Mouse (Mus musculus): Measurements from ENCODE around the gene Slc3a1. TPM values are rescaled to one million over a fixed set of nuclear protein-coding genes. Genes with fewer than 3 reads are reported as not detected.

The Slc3a1 gene
- total RNA-seq, 4 experiments from 2014 or later, result not detected

GRCm38 (mm10) chr17:85088401-85088800 is 60.2 kb downstream of the Slc3a1 start:
- DNase-seq (ENCODE audit: low spot score in 2 of 2), result no peak

- no peak for DNase-seq (ENCODE audit: low spot score in 2 of 2)
Measured at GRCm38 (mm10) chr17:85089011-85089410, 60.8 kb downstream of the Slc3a1 start.

- DNase-seq (ENCODE audit: low spot score in 2 of 2), result no peak
Measured at GRCm38 (mm10) chr17:85089621-85090020, 61.4 kb downstream of the Slc3a1 start.

GRCm38 (mm10) chr17:85090120-85091099 is 62.2 kb downstream of the Slc3a1 start, which contains the start of the genes Prepl and Camkmt:
Gene Prepl, minus strand, starts transcription at chr17:85090241.
Gene Camkmt, plus strand, starts transcription at chr17:85090552.
- peak; percentile 94 to 95 for DNase-seq (ENCODE audit: low spot score in 2 of 2)

- no peak for DNase-seq (ENCODE audit: low spot score in 2 of 2)
Measured at GRCm38 (mm10) chr17:85091762-85092161, 63.6 kb downstream of the Slc3a1 start.

GRCm38 (mm10) chr17:85096396-85096795 is 68.2 kb downstream of the Slc3a1 start:
- DNase-seq (ENCODE audit: low spot score in 2 of 2), result no peak

GRCm38 (mm10) chr17:85098677-85099323 is 70.6 kb downstream of the Slc3a1 start:
- no peak for DNase-seq (ENCODE audit: low spot score in 2 of 2)

- no peak for DNase-seq (ENCODE audit: low spot score in 2 of 2)
Measured at GRCm38 (mm10) chr17:85100232-85100631, 72.1 kb downstream of the Slc3a1 start.

- no peak for DNase-seq (ENCODE audit: low spot score in 2 of 2)
Measured at GRCm38 (mm10) chr17:85101751-85102150, 73.6 kb downstream of the Slc3a1 start.

- no peak for DNase-seq (ENCODE audit: low spot score in 2 of 2)
Measured at GRCm38 (mm10) chr17:85103310-85103709, 75.1 kb downstream of the Slc3a1 start.

- DNase-seq (ENCODE audit: low spot score in 2 of 2), result no peak
Measured at GRCm38 (mm10) chr17:85110640-85111039, 82.5 kb downstream of the Slc3a1 start.

GRCm38 (mm10) chr17:85113441-85113840 is 85.3 kb downstream of the Slc3a1 start:
- no peak for DNase-seq (ENCODE audit: low spot score in 2 of 2)

Other genes starting within 250 kb of the Slc3a1 start
- 10 to 100 TPM; 60.0 to 70.5 (median 65.7) TPM for gene Lrpprc, start 237.6 kb upstream of the Slc3a1 start, total RNA-seq (2022)
- gene Ppm1b, start 71.6 kb upstream of the Slc3a1 start, total RNA-seq (2022), result 100 to 1,000 TPM; 165 to 198 (median 183) TPM
- 10 to 100 TPM; 15.6 to 21.0 (median 17.9) TPM for gene Prepl, start 61.9 kb downstream of the Slc3a1 start, total RNA-seq (2022)
- 1 to 10 TPM in 3 of 4 experiments, under 1 TPM in 1; 0.56 to 1.4 (median 1.1) TPM for gene Camkmt, start 62.2 kb downstream of the Slc3a1 start, total RNA-seq (2022)